Mouse (Mus musculus) megakaryocyte progenitor cell, adult 5-6 weeks (primary cell): ENCODE data around the gene Mettl9. TPM values are rescaled to one million over a fixed set of nuclear protein-coding genes. Genes with fewer than 3 reads are reported as not detected.

Experiments
- ATAC-seq: replicated peaks from 2 replicates; pipeline ENCODE4 v1.8.0; 2016; ENCODE audit warnings: mild to moderate bottlenecking, moderate TSS enrichment, inconsistent platforms; ENCODE audit not compliant: poor library complexity
- total RNA-seq, 2 experiments: library from RNA; stranded (forward) in 1 of 2; stranded (reverse) in 1 of 2; fragments of 157-497, 149-512 nt in 1 of 2; fragments of 200-1000 nt in 1 of 2; gene quantifications; 2 replicates each; pipeline versions ENCODE4 v1.2.3 to v1.2.4; 2015 to 2017

Mettl9 gene
- total RNA-seq, 2 experiments from 2014 or later = 86.0 to 96.6 TPM

DNA sequence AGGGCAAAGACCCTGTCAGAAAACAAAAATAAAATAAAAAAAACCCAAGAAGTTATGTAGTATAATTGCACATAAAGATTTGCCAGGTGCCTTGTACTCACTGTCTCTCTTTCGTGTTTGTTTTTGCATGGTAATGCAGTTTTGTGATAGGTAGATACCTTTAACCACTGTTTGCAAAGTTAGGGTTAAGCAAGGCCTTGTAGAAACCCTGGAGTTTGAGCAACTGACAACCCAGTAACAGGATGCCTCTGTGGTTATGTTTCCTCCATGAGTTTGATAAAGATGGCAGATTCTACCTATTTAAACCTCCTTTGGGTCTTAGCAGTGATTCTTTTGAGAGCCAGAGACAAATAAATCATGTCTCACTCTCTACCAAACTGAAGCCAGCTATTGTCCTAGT, 9.3 kb downstream of the Mettl9 start:
- peak; percentile 47 for ATAC-seq

DNA sequence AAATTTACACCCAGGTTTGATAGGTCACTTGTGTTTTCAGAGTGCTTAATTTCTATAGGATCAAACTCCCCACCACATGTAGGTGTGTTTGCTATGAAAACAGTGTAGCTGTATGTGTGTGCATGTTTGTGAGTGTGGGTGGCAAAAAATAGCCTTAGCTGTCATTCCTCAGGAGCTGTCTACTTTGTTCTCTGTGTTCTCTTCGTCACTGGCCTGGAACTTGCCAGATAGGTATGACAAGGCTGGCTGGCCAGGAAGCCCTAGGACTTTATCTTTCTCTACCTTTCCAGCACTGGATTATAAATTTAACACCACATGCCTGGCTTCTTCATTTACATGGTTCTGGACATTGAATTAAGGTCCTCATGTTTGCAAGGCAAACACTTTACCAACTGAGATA, 10.0 kb downstream of the Mettl9 start:
- no peak for ATAC-seq

DNA sequence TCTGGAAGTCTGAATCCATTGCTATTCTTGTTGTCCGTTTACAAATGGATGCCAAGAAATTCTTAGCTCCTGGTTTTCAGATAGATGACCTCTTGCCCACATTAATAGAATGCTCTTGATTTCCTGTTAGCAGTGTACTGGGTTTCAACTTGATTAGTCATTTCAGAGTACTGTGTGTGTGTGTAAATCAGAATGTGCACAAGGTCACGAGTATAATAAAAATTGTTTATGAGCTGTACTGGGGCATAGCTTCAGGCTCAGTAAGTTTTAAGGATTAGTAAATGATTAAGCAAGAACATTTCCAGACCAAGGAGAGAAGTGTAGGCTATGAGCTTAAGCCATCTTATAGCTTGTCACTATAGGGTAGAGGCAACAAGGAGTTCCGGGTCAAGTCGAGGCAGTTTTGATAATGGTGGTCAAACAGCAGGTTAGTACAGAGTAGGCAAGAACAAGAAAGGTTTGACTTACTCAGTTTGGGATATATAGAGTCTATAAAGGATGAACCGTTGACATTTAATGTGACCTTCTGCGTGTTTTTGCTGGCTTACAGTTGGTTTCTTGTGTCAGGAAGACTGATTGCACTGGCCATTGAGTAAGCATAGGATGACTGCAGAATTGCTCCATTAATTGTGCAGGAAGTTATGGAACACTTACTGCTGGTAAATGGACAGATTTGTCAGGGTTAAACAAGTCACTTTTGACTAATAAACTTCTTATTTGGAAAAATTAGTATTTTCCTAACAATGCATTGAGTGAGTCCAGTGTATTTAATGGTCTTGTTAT, 11.6 kb downstream of the Mettl9 start:
- ATAC-seq = peak; percentile 33; the same call in 1 of the 2 replicates

DNA sequence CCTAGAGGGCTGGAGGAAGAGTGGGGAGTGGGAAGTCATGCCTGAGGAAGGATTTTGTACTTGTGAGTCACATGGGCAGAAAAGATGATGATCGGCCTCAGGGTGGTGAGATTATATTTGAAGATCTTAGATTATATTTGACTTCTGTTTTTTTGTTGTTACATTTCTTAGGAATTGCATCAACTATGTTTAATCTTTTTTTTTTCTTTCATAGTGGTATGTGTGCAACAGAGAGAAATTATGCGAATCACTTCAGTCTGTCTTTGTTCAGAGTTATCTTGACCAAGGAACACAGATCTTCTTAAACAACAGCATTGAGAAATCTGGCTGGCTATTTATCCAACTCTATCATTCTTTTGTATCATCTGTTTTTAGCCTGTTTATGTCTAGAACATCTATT, 13.4 kb downstream of the Mettl9 start:
- no peak for ATAC-seq

DNA sequence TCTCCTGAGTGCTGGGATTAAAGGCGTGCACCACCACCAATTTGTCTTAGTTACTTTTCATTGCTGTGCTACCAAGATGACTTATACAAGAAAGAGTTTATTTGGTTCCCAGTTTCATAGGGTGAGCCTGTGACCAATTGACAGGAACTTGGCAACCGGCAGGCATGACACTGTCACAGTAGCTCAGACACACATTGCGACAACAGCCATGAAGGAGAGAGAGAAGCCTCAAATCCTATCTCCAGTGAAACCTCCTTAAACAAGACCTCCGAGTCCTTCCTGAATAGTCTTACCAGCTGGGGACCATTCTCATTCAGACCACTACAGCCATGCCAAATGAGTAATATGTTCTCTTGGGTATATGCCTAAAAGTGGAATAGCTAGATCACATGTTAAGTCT, 18.8 kb downstream of the Mettl9 start:
- ATAC-seq = no peak

DNA sequence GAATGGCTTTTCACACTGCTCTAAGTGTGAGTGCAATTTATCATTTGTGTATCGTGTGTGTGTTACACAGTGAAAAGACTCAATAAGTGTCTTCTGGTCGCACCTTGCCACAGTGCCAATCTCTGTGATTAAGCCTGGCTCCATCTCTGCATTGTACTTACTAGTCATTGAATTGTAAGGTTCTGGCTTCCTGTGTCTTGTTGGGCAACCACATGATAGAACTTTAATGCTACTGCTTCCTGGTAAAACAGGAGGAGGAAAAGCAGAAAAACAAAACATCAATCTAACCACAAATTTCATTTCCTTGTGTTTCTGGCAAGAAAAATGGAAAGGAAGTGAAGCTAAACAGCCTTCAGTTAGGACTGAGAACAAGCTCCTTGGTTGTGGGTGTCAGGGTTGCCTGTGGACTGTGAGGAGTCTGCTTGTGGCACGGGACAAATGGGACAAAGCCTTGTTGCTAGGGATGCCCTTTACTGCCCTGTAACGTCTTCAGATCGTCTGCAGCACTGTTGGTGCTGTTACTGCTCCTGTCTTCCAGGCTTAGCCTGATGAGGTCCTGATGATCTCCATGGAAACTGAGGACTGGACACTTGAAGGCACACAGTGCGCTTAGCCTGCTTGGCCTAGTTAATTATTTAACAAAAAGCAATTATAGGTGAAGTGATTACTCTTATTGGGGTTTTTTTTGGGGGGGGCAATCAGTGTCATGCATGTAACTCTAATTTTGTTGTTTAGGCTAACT, 25.4 kb downstream of the Mettl9 start:
- ATAC-seq = peak; percentile 44

DNA sequence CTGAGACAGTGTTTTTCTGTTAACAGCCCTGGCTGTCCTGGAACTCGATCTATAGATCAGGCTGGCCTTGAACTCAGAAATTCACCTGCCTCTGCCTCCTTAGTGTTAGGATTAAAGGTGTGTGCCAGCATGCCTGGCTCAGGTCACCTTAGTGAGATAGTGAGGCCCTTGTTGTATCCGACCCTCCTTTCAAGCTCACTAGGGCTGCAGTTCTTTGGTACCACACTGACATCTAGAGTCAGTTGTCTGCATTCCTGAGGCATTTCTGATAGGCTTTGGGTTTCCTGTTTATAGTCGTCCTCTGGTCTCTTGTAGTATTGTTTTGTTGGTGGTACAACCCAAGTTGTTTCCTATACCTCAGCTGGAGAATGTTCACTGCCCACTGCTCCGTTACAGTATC, 30.1 kb downstream of the Mettl9 start:
- ATAC-seq = peak; percentile 62

- ATAC-seq = no peak
These were observed 37.0 kb downstream of the Mettl9 start for GRCm38 (mm10) chr7:121071276-121071675.

DNA sequence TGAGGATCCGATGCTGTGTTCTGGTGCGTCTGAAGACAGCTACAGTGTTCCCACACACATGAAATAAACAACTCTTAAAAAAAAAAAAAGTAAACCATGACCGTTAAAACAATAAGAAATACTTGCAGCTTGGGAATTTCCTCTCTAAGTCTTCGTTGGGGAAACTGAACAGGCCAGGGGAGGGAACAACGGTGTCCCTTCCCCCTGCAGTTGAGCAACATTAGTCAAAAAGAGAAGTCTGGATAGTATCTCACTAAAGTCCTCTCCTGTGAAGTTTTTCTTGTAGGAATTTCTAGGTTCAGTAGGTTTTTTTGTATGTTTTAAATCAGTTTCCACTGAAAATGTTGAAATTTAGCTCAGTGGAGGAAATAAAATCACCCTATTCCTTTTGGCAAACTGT, 38.3 kb downstream of the Mettl9 start:
- peak; percentile 47 for ATAC-seq

- ATAC-seq = peak; percentile 56
These were observed 40.0 kb downstream of the Mettl9 start, which contains the start of gene Igsf6 for GRCm38 (mm10) chr7:121074281-121074680. Igsf6 (minus strand) TSS chr7:121074572.

GRCm38 (mm10) chr7:121074801-121075400, 40.7 kb downstream of the Mettl9 start:
- ATAC-seq = no peak; the same call in none of the 2 replicates

- no peak for ATAC-seq
These were observed 41.2 kb downstream of the Mettl9 start for GRCm38 (mm10) chr7:121075416-121075815.

- ATAC-seq = no peak
These were observed 43.1 kb downstream of the Mettl9 start for GRCm38 (mm10) chr7:121077311-121077710.

DNA sequence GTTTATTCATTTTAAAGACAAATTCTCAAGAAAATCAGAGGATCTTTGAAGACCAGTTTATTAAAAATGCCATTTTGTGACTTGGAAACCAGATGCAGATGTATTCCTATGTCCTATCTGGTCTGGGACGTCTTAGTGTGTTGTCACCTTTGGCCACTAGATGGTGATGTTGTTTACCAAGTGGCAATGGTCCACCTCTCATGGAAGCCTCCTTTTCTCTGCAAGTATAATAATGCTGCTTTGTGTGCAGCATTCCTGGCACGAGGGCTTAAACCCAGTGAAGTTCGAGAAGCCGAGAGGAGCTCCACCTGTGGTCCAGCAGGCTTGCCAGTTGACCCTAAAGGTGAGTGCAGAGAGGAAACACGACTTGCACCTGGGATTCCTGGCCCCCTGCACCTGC, 43.6 kb downstream of the Mettl9 start:
- peak; percentile 69 for ATAC-seq

- no peak for ATAC-seq
These were observed 47.1 kb downstream of the Mettl9 start, which contains the start of gene Otoa for GRCm38 (mm10) chr7:121081350-121081749. Otoa (plus strand) TSS chr7:121081650.

DNA sequence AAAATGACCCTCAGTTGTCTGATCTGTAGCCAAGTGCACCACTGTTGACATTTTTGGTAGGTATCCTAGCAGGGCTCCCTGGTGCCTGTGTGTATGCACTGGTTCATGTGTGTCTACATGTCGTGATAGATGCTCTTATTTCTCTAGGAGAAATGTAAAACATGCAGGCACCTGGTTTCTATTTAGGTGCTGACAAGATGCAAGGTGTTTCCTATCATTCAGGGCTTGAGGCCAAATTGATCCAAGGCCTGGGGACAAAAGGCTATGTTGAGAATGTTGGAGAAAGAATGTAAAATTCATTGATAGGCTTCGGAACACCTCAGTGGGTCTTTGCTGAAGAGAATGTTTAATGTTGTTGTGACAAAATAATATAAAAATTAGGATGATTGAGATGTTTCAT, 47.6 kb downstream of the Mettl9 start:
- ATAC-seq = no peak

DNA sequence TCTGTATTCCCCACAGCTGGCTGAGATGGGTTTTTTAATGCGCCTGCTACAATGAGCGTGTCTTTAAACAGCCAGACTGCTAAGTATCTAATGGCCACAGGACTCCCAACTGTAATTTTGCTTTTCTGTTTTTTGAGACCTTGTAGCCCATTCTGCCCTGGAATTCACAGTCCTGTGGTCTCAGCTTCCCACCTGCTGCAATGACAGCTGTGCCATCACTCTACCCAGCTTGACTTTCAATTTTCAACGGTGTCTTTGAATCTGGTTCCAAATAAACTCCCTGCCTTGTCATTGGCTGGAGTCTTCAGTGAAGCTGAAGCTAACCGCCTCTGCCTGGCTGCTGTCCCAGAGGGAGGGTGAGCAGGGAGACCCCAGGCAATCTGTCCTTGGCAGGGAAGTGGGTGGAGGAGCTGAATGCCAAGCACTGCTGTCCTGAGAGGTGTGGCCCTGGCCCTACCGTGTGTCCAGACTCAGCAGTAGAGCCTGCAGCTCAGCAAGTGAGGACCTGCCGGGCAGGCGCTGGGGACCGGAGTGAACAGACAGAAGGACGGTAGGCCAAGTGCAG, 48.8 kb downstream of the Mettl9 start:
- ATAC-seq = no peak

DNA sequence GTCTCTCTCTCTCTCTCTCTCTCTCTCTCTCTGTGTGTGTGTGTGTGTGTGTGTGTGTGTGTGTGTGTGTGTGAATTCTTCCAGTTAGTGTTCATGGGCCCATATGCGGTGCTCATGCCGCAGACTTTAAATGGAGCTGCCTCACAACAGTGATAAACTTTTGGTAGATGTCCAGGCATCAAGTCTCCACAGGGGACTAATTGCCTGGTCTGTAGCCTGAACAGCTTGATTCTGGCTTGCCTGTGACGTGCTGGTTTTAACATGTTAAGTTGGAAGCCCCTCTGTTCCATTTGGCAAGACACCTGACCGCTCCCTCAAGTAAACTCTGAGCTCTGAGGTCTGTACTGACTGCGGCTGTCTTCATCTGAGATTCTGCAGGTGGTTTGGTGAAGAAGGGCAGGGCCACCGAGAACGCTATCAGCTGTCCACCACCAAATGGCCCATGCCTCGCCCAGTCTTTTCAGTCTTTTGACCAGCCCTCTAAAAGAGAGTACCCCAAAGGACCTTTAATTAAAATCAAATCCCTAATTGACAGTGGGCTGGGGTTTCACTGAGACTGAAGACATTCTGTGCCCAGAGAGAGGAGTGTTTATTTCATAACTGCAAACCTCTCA, 50.7 kb downstream of the Mettl9 start:
- ATAC-seq = no peak

GRCm38 (mm10) chr7:121085500-121085899, 51.3 kb downstream of the Mettl9 start:
- no peak for ATAC-seq

DNA sequence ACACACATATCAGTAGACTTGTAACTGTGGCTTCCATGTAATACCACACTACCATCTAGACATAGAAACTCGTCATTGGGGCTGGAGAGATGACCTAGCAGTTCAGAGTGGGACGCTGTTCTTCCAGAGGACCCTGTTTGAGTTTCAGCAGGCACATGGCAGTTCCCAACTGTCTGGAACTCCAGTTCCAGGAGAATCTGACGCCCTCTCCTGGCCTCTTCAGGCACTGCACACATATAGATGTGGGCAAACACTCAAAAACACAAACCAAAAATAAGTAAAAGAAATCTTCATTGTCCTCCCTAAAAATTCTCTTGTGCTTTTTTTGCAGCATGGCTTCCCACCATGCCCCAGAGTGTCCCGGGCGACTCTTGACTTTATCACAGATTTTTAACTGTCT, 54.5 kb downstream of the Mettl9 start:
- peak; percentile 49; the same call in 1 of the 2 replicates for ATAC-seq

DNA sequence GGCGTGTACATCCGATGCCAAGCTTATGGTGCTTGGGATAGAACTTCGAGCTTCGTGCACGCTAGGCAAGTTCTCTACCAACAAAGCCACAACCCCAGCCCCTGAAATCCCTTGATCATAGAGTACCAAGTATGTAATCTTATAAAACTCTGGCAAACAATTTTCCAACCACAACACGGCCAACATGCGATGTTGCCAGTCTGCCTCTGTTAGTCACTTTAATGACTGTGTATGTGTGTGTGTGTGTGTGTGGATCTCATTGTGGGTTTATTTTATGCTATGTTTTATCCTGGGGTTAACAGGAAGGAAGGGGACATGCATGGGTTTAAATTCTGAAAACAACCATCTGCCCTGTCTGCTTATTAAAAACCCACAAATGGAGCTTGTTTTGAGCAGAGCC, 56.5 kb downstream of the Mettl9 start:
- no peak for ATAC-seq
